Mouse (Mus musculus) lung, postnatal 0 days (tissue): ENCODE results near the gene Lama1.

Source experiments
- CTCF ChIP-seq: IDR thresholded peaks from 2 replicates; pipeline ENCODE4 v1.5.1; 2016; ENCODE audit warnings: antibody characterized with exemption, mild to moderate bottlenecking
- EP300 ChIP-seq: IDR thresholded peaks from 2 replicates; pipeline ENCODE4 v1.6.1; 2016; ENCODE audit warnings: antibody characterized with exemption, mild to moderate bottlenecking, control low read depth

- TF ChIP-seq CTCF = no peak
- TF ChIP-seq EP300 = no peak
These were observed 3.2 kb upstream of the Lama1 start for GRCm38 (mm10) chr17:67693861-67694260.
